Mouse (Mus musculus) testis, adult 2 months (tissue): ENCODE measurements at regions not wholly inside any gene's neighbourhood (a gene's known extent, or its start where the extent isn't known, plus 50 kb on each side); places are given as distances from the start of the nearest gene placed in this dataset.

ENCODE experiments used
- H3K27ac ChIP-seq: fragments of 200-500 bp; 2 replicates; pipeline ENCODE4 v1.5.1; 2012; ENCODE audit warnings: low read depth, low read length; ENCODE audit not compliant: control insufficient read depth, insufficient read depth
- H3K27me3 ChIP-seq: fragments of 200-500 bp; 2 replicates; pipeline ENCODE4 v1.6.1; 2012; ENCODE audit warnings: mild to moderate bottlenecking, low read length, moderate library complexity; ENCODE audit not compliant: control insufficient read depth, insufficient read depth
- H3K36me3 ChIP-seq: fragments of 200-500 bp; 2 replicates; pipeline ENCODE4 v1.6.1; 2012; ENCODE audit warnings: mild to moderate bottlenecking, low read length; ENCODE audit not compliant: control insufficient read depth, insufficient read depth
- H3K4me1 ChIP-seq: fragments of 200-500 bp; 2 replicates; pipeline ENCODE4 v1.6.1; 2012; ENCODE audit warnings: low read length; ENCODE audit not compliant: control insufficient read depth, insufficient read depth
- H3K4me3 ChIP-seq: fragments of 200-500 bp; 2 replicates; pipeline ENCODE4 v1.5.1; 2012; ENCODE audit warnings: low read depth, mild to moderate bottlenecking, low read length, moderate library complexity, mixed read lengths; ENCODE audit not compliant: control insufficient read depth
- CTCF ChIP-seq: fragments of 200-500 bp; IDR thresholded peaks from 2 replicates; pipeline ENCODE4 v1.5.1; 2012; ENCODE audit warnings: low read depth, mild to moderate bottlenecking, inconsistent platforms, low read length, moderate library complexity; ENCODE audit not compliant: control insufficient read depth, insufficient read depth, insufficient replicate concordance
- POLR2A ChIP-seq: fragments of 200-500 bp; IDR thresholded peaks from 2 replicates; pipeline ENCODE4 v1.6.1; 2012; ENCODE audit warnings: low read depth, mild to moderate bottlenecking, inconsistent platforms, low read length, moderate library complexity; ENCODE audit not compliant: control insufficient read depth

GRCm38 (mm10) chr9:113087786-113088185 lies 620.3 kb downstream of the Pdcd6ip start:
- Histone ChIP-seq H3K36me3 (no peaks in the 10 kb centered on the region), H3K27me3 (no peaks in the 10 kb centered on the region), H3K27ac (no peak overlapping the region), H3K4me3 (no peak overlapping the region), H3K4me1 (no peaks in the 10 kb centered on the region)
- TF ChIP-seq CTCF (no peak), POLR2A (no peak)

DNA sequence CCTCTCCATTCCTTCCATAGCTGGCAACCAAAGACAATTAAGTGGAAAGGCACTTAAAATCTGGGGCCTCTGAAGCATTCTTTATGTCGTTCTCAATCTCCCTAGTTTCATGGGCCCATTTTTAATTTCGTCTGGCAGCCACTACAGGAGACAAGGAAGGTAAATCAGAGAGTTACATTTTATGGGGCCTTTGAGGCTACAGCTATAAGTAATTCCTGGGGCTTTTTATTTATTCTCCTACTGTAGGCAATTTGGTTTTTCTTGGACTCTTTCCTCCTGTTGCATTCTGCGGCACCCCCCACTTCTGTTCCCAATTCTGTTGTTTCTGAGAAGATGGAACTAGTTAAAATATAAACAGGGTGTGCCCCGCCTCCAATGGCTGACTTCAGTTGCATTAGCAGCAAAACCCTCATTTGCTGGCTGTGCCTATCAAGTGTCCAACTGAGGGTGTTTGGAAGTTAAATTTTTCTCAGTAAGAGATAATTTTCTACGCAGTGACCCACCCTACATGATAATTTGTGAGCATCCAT lies 622.7 kb downstream of the Pdcd6ip start:
- Histone ChIP-seq H3K4me1 (no peaks in the 10 kb centered on the region), H3K36me3 (no peaks in the 10 kb centered on the region), H3K27me3 (no peaks in the 10 kb centered on the region), H3K4me3 (no peak overlapping the region), H3K27ac (no peak overlapping the region)
- TF ChIP-seq CTCF (no peak), POLR2A (no peak)

GRCm38 (mm10) chr9:113074866-113075265 lies 633.2 kb downstream of the Pdcd6ip start:
- TF ChIP-seq CTCF: no peak
- TF ChIP-seq POLR2A: no peak
- H3K4me1 ChIP-seq: no peaks in the 10 kb centered on the region
- H3K27me3 ChIP-seq: no peaks in the 10 kb centered on the region
- no peaks in the 10 kb centered on the region for H3K36me3 ChIP-seq
- no peak overlapping the region for H3K27ac ChIP-seq
- no peak overlapping the region for H3K4me3 ChIP-seq

GRCm38 (mm10) chr9:113057415-113057814 lies 650.6 kb downstream of the Pdcd6ip start:
- Histone ChIP-seq H3K4me1 (no peaks in the 10 kb centered on the region), H3K27ac (no peak overlapping the region), H3K27me3 (no peaks in the 10 kb centered on the region), H3K4me3 (no peak overlapping the region), H3K36me3 (no peaks in the 10 kb centered on the region)
- TF ChIP-seq POLR2A (no peak), CTCF (no peak)

- H3K36me3 ChIP-seq: no peaks in the 10 kb centered on the region
- no peak overlapping the region for H3K4me3 ChIP-seq
- H3K27ac ChIP-seq: no peak overlapping the region
- H3K27me3 ChIP-seq: no peaks in the 10 kb centered on the region
- no peak for TF ChIP-seq POLR2A
- no peak for TF ChIP-seq CTCF
- no peaks in the 10 kb centered on the region for H3K4me1 ChIP-seq
Measured at GRCm38 (mm10) chr9:113044556-113045178, 663.4 kb downstream of the Pdcd6ip start.

GRCm38 (mm10) chr9:113040885-113041284 lies 667.2 kb downstream of the Pdcd6ip start:
- TF ChIP-seq CTCF (no peak), POLR2A (no peak)
- no peak overlapping the region for H3K27ac ChIP-seq
- H3K27me3 ChIP-seq: no peaks in the 10 kb centered on the region
- H3K4me3 ChIP-seq: no peak overlapping the region
- no peaks in the 10 kb centered on the region for H3K4me1 ChIP-seq
- H3K36me3 ChIP-seq: no peaks in the 10 kb centered on the region

DNA sequence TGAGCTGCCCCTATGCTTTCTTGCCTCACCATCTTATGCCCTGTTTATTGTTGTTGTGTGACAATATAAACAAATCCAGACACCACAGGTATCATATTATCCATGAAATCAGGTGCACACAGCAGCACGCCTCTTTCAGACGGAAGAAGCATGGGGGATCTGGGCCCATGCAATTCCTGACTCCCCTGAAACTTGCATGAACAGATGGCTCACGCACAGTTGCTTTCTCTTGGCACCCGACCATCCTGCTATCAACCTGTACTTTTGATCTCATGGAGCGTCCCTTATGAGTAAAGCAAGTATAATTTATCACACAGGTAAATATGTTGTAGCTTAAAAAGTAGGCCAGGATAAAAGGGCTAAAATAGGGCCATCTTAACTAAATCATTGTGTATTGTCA lies 674.1 kb downstream of the Pdcd6ip start:
- H3K27me3 ChIP-seq: no peaks in the 10 kb centered on the region
- no peaks in the 10 kb centered on the region for H3K4me1 ChIP-seq
- TF ChIP-seq CTCF: no peak
- no peak overlapping the region for H3K27ac ChIP-seq
- no peak overlapping the region for H3K4me3 ChIP-seq
- no peaks in the 10 kb centered on the region for H3K36me3 ChIP-seq
